Mouse (Mus musculus): ENCODE data around the gene Zfp366. TPM values are rescaled to one million over a fixed set of nuclear protein-coding genes. Genes with fewer than 3 reads are reported as not detected.

The Zfp366 gene
- polyA plus RNA-seq, 1 experiment from 2014 or later, result 0.77 TPM

Other genes with a start within 250 kb of the Zfp366 start
- gene 1700024P04Rik, start 200.3 kb upstream of the Zfp366 start, polyA plus RNA-seq (2015; fragmentation: Nextera tagmentation; extraction: Ambion mirVana), result not detected in 2 replicates
- gene Ptcd2, start 159.9 kb downstream of the Zfp366 start, polyA plus RNA-seq (2015; fragmentation: Nextera tagmentation; extraction: Ambion mirVana), result 53.1 and 53.6 TPM in 2 replicates
- gene Mrps27, start 160.0 kb downstream of the Zfp366 start, polyA plus RNA-seq (2015; fragmentation: Nextera tagmentation; extraction: Ambion mirVana), result 43.1 and 44.6 TPM in 2 replicates

Measured in hindbrain, embryonic 15.5 days (tissue).